Mouse (Mus musculus): ENCODE measurements at regions not wholly inside any gene's neighbourhood (a gene's known extent, or its start where the extent isn't known, plus 50 kb on each side); places are given as distances from the start of the nearest gene placed in this dataset.
"Not testable (repeated sequence)": the region's sequence is repeated elsewhere in the genome, so short reads cannot be mapped to it uniquely, and the experiment has no call there.

DNA sequence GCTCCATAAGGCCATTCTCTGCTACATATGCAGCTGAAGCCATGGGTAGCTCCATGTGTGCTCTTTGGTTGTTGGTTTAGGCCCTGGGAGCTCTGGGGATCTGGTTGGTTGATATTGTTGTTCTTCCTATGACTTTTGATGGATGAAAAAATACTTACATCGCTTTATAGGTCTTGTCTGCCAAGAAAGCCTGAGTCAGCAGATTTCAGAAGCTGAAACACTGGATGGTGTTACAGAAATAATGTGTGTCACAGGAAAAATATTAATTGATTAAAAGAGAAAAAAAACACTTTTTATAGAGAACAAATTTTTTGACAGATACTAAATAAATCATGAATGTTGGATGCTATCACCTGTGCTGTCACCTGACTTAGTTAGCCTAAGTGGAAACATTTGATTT is 52.4 kb upstream of the Plxna2 start:
- intact Hi-C loops (cut with DNase I; ENCODE audit: low total_unique reads), result no loop called here
- no peak for DNase-seq

DNA sequence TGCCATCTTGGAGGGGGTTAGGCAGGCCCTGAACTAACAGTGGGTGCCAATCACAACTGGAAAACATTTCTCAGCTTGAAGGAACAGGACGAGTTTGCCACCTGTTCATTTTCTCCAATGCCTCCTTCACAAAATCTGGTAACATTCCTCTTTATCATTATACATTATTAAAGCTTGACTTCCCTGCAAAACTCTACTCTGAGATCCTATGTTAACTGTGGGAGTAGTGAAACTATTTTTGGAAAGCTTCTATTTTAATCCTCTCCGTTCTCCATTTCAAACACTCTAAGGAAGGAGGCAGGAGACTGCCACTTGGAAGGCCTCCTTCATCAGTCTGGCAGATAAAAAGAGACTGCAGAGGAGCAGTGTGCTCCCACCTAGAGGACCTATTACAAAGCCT is 54.1 kb upstream of the Plxna2 start:
- intact Hi-C loops (cut with DNase I; ENCODE audit: low total_unique reads), result no loop called here
- no peak for DNase-seq

DNA sequence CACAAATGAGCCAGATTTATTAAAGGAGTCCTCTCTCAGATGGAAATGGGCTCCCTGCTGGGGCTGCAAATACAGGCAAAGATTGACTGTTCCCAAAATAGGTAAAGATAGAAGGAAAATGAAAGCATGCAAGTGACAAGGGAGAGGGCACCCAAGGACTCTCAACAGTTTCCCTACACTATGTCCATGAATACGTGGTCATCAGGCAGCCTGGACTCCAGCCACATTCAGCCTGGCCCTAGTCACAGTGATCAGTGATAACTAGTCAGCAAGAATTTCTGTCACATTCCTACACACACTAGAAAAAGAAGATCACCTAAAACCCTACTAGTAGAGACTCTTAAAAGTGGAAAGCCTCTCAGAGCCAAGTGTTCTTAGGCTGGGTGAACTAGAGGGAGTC is 56.9 kb upstream of the Plxna2 start:
- intact Hi-C loops (cut with DNase I; ENCODE audit: low total_unique reads), result no loop called here
- DNase-seq, result no peak

DNA sequence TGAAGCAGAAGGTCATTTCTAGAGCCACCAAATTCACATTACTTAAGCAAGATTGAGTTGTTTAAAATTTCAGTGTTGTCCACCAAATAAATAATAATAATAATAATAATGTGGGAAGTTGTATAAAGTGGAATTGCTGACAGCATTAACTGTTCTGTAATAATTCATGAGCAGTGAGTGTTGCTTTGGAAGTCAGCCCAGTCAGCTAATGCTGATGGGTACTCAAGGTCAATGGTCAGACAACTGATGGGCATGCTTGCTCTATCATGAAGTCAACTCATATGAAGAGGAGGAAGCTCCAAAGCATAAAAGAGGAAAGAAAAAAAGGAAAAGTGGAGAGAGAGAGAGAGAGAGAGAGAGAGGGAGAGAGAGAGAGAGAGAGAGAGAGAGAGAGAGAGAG is 69.4 kb upstream of the Plxna2 start:
- intact Hi-C loops (cut with DNase I; ENCODE audit: low total_unique reads), result no loop called here

DNA sequence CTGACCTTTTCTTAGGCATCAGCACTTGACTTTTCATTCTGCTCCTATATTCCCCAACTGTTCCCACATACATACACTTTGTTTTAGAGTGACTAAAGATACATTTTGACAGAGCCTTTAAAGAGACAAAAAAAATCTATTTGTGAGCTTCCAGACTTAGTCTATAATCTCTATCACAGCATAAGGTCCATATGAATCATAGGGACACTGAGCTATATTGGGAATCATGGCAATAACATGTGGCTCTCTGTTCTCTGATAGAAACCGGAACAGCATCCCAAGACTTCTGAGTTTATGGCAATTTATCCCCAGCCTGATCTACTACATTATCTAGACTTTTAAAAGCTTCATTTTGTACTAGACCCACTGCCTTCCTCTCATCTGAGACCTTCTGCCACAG is 69.8 kb upstream of the Plxna2 start:
- no peak for DNase-seq
- intact Hi-C loops (cut with DNase I; ENCODE audit: low total_unique reads), result no loop called here

More for the DNA sequence above, 69.4 kb upstream of the Plxna2 start:
- no peak for DNase-seq

DNA sequence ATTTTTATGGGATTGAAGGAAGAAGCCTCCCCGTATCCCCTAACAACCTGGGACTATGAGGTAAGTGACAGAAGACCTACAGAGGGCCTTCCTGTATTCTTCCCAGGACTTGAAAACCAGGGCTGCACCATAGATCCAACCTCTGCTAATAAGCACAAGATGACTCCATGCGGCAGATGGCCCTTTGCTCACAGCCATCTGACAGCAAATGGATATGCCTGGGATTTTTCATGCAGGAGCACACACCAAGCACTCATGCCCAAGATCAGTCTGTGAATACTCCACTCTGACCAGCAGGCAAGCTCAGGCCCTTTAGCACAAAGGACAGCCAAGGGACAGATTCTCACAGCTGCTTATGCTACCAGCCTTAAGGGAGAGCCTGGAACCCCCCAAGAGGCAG is 77.1 kb upstream of the Plxna2 start:
- intact Hi-C loops (cut with DNase I; ENCODE audit: low total_unique reads), result no loop called here
- no peak for DNase-seq

DNA sequence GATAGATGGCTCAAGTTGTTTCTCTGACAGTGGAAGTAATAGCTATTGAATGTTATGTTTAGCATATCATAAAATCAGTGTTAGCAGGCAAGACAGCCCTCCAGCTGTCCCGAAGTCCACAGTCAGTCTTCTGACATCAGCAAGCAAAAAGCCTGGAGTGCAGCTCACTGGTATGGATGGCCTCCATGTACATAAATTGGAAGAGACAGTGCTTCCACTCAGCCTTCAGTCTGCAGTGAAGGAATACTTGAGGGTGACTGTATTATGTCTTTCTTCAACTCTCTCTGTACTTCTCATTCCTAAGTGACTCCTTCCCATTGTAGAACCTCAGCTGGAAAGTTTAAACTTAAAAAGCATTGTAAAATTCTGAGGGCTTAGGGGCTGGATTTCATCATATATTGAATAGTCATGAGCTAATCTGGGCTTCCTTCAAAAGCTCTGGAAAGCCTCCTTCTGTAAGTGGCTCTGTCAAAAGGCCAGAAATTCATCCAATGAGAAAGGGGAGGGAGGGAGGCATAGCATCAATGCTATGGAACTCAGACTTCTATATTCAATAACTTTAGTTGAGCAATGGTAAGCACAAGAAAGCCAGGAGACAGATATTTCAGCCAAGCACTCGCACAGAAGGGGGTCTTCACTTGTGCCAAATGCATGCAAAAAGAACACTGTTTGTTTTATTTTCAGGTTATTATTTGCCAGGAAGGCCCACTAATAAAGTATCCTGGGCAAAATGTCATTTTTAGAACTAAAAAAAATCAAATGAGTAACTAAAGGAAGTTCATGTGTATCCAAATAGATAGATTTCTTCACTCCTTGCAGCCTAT is 90.5 kb upstream of the Plxna2 start:
- DNase-seq, result no peak
- intact Hi-C loops (cut with DNase I; ENCODE audit: low total_unique reads), result no loop called here

DNA sequence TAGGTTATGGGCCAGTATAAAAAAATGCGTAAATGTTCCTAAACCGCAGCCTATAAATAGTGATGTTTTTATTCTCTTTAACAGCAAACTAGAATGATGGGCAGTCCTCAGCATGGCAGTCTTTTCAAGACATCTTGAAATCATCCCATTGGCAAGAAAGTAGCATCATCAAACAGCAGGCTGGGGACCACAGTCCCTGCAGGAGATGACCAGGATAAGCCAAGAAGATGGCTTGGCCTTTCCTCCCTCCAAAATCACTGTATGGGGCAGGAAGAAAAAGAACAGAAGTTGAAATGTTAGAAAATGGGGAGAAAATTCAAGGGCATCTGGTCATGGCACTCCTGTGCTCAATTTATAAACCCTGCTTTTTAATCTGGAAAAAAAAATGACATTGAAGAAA is 93.0 kb upstream of the Plxna2 start:
- DNase-seq, result no peak
- intact Hi-C loops (cut with DNase I; ENCODE audit: low total_unique reads), result no loop called here

DNA sequence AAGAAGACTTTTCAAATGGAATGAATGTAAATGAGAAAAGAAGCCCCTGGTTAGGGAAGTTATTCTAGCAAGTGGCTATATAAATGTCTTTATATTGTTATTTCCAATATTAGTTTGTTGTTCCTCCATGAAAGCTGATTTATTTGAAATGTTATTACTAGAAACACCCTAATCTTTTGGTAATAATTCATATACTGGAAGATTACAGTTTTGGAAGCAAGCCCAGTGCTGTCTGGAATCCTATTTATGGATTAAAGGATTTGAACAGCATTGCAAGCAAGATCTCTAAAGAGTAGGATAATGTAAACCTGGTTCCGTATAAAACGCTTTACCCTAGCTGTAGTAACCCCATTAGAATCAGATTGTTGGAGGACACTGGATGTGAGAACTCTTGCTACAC is 96.8 kb upstream of the Plxna2 start:
- intact Hi-C loops (cut with DNase I; ENCODE audit: low total_unique reads), result no loop called here

DNA sequence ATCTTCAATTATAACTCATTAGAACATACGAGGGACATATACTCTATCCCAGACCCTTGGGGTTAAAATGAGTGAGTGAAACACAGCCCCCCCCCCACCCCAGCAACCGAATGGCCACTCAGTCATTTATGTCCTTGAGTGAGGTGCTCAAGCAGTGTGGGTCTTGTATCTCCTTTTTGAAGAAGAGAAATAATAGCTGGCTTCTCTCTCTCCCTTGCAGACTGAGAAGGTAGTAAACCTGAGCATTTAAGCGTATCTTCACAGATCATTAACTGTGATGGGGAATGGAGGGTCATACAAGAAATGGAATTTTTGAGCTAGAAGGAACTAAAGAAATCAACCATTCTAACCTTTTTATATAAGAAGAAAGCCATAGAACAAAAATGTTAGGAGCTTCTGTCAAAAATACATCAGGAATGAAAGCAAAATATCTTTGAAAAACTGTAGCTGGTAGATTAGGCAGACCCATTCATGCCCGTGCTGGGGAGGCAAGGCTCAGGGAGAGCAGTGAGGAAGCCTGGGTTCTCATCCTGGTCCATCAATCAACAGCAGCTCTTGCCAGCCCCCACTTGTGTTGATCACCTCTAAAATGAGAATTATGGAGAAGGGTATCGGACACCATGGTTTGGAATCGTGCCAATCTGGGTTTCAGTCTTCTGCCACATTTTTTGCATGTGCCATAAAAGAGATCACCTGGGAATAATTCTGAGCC is 98.4 kb upstream of the Plxna2 start:
- intact Hi-C loops (cut with DNase I; ENCODE audit: low total_unique reads), result no loop called here
- no peak for DNase-seq

More for the DNA sequence above, 96.8 kb upstream of the Plxna2 start:
- DNase-seq, result no peak

DNA sequence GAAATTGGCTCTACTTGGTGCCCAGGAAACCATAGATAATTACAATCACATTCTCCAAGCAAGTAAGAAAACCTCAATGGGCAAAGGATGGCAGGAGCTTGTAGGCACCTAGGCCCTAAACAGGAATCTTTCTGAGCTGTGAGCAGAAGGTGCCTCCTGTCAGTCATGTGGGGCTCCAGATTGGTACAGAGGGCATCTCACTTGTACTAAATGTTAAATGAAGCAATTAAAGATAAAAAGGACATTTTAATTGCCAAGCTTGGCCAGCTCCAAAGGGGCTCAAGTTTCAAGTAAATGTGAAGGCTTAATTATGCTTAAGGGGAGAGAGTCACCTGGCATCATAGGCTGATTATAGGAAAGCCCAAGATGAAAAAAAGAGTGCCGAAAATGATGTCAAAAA is 101.9 kb upstream of the Plxna2 start:
- no peak for DNase-seq
- intact Hi-C loops (cut with DNase I; ENCODE audit: low total_unique reads), result no loop called here

DNA sequence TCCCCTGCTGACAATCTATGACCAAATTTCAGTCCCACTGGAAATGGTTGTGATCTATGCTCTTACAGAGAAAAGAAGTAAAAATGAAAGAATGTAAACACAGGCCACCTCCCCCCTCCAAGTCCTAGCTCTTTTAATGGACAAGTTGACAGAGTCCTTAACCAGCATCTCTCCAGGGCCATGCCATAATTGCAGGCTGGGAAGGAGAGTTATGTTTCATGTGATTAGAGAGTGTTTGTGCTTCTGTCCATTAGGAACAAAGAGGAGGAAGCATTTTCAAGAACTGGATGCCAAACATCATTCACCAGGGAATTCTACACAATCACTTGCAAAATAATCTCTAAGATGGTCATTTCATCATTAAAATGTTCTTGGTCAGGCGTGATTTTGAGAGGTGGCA is 109.7 kb upstream of the Plxna2 start:
- intact Hi-C loops (cut with DNase I; ENCODE audit: low total_unique reads), result no loop called here
- DNase-seq, result no peak

DNA sequence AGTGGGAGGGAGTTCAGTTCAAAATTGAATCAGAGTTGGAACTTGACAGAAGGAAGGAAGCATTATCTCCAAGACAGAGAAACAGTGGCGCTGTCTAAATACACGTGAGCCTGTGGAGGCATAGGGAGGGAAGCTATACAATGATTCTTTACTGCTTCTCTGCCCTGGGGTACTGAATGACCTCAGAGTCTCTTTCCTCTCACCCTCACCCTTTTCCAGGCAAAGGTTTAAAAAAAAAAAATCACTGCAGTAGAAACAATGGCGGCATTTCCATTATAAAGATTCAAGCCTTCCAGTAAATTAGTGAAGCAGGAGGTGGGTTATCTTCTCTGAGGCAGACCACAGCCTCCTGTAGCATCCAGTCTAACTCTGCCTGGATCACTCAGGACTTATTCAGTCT is 112.2 kb upstream of the Plxna2 start:
- no peak for DNase-seq
- intact Hi-C loops (cut with DNase I; ENCODE audit: low total_unique reads), result no loop called here

DNA sequence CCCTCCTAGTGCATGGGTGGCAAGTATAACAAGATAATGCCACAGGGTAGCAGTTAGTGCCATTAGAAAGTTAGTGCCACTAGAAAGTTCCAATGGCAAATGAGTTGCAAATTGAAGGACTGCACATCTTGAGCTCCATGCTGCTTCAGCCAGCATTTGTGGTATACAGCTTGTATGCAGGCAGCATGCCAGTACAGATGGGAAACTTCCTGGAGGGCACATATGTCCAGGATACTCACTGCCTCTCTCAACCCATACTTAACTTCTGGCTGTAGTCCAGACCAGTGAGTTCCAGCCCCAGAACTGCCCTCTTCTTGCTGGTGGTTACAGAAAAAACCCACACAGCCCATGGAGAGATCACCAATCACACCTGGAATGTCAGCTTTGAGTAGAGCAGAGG is 113.8 kb upstream of the Plxna2 start:
- no peak for DNase-seq
- intact Hi-C loops (cut with DNase I; ENCODE audit: low total_unique reads), result no loop called here

DNA sequence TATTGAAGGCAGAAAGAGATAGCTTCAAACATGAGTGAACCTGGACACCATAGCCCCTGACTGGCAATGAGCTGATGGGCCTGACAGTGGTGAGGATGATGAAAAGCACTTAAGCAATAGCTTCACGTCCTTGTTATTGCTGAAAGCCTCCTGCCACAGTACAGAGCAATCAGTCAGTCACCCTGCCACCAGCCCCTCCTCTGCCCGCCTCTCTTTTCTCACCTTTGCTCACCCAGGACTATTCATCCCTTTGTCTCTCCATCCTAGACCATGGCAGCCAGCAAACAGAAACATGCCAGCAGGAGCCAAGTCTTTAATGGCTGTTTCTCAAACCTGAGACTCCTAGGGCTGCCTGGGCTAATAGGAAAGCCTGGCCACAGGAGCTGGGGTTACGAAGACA is 114.5 kb upstream of the Plxna2 start:
- DNase-seq, result no peak
- intact Hi-C loops (cut with DNase I; ENCODE audit: low total_unique reads), result no loop called here

DNA sequence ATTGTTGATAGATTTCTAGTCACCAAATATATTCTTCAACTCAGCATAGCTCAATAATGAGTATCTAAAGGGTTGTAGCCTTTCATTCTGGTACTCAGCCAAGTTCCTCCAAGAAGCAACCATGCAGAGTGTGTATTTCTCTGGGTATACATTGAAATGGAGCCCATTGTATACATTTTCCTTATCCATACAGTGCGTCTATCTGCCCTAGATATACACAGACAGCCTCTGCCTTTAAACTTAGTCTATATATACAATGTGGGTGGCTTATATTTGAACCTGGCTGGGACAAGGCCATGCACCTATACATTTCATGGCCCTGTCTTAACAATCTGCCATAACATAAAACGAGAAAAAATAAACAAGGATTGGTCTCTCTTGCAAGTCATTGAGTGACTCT is 121.6 kb upstream of the Plxna2 start:
- DNase-seq, result no peak
- intact Hi-C loops (cut with DNase I; ENCODE audit: low total_unique reads), result no loop called here

DNA sequence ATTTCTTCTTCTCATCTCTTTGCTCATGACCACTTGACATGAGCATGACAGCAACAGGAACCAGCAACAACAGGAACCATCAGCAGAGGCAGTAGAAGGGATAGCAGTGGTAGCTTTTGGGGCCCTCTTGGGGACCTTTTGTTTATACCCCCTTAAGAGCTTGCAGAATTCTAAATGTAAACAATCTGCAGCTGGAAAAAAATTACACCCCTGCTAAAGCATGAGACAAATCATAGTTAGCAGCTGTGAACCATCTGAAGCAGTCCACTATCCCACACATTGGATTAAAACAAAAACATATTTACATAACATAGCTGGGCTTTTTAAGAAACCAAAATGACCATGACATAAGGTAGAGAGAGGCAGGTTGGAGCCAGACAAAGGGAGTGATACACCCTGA is 126.9 kb upstream of the Plxna2 start:
- intact Hi-C loops (cut with DNase I; ENCODE audit: low total_unique reads), result no loop called here

DNA sequence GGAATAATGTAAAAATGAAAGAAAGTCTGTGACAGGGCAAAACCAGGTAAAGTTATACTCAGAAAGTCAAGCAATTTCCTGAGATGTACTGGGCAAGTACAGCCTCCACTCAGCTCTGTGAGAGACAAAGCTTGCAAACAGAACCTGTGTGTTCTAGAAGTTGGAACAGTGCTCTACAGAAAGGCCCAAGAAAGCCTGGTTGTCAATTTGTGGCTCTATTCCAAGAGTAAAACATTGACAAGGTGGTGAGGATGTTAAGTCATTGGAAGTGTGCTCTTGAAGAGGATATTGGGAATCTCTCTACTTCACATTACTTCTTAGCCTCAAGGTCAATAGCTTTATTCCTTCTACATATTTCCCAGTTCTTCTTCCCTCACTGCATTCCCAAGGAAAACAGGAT is 129.9 kb upstream of the Plxna2 start:
- DNase-seq, result no peak
- intact Hi-C loops (cut with DNase I; ENCODE audit: low total_unique reads), result no loop called here

More for the DNA sequence above, 126.9 kb upstream of the Plxna2 start:
- DNase-seq, result no peak

DNA sequence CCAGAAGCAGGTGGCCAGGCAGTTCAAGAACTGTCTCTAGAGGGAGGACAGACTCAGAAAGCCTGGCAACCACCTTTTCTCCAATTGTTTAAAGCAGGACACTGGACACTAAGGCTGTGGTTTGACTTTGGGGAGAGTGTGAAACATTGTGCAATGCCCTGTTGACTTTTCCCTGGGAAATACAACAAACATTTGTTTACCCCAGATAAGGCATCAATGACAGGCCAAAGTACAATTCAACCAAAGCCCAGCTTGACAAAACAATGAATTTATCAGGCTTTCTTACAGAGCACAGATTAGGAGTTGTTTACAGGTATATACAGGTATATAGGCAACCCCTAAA is 135.3 kb upstream of the Plxna2 start:
- DNase-seq, result no peak
- intact Hi-C loops (cut with DNase I; ENCODE audit: low total_unique reads), result no loop called here

DNA sequence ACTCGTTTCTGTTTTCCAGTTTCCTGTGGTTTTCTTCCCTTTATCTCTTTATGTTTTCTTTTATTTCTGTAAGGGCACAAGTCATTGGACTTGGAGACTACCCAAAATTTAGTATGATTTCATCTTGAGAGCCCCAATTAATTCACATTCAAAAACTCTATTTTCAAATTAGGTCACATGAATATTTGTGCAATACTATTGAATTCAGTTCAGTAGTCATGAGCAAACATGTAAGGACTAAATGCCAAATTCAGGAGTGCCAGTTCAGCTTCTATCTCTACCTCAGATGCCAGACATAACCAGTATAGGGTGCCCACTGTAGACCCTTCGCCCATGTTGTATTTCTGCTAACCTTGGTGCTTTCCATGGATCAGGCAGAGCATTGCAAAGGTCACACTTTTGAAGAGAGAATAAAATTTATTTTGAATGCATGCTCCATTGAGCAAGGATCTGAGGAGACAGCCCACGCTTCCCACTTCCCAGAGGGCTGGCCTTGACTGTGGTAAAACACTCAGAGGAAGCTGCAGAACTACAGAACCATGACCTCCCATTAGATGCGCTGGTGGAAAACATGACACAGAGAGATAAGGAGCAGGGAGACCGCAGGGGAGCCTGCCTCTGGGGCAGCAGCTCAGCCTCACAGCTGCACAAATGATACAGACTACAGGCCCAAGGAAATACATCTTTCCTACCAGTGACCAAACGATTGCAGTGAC is 135.9 kb upstream of the Plxna2 start:
- no peak for DNase-seq

DNA sequence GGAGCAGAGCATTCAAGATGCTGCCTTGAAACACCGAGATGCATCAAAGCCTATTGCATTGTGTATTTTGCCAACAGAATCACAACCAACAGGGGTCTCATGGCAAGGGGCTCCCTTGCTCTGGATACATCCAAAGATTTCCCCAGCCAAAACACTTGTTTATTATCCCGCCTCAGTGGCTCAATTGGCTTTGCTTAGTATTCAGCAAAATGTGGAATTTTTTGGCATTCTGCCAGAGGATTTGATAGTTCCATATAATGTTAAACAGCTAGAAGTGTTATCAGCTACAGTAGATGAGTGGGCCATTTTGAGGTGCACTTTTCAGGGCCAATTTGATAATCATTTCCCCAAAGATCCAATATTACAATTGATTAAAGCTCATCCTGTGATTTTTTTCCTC is 146.7 kb upstream of the Plxna2 start:
- intact Hi-C loops (cut with DNase I; ENCODE audit: low total_unique reads); DNase-seq: not testable (repeated sequence)

More for the DNA sequence above, 135.9 kb upstream of the Plxna2 start:
- intact Hi-C loops (cut with DNase I; ENCODE audit: low total_unique reads), result no loop called here

Measured in gastrocnemius, postnatal 14 days (tissue).